Mouse (Mus musculus) liver, embryonic 11.5 days (tissue): ENCODE results near the gene Fstl3. TPM values are rescaled to one million over a fixed set of nuclear protein-coding genes. Genes with fewer than 3 reads are reported as not detected.

Source experiments
- ATAC-seq: fragments of 200-750 bp; cut with Nextera tagmentation; replicated peaks from 2 replicates; pipeline ENCODE4 v1.8.0; 2017; ENCODE audit warnings: moderate number of reproducible peaks, mild to moderate bottlenecking, moderate TSS enrichment, moderate library complexity; ENCODE audit not compliant: low FRiP score
- DNase-seq: peaks from one replicate; pipeline ENCODE4 v3.0.0-alpha.2; 2017; ENCODE audit warnings: low spot score
- H3K27ac ChIP-seq: fragments of 300-500 bp; sonication (generic); 2 replicates; pipeline ENCODE4 v1.5.1; 2014; ENCODE audit warnings: mild to moderate bottlenecking, low read depth, low read length, control low read depth
- H3K27me3 ChIP-seq: fragments of 300-500 bp; sonication (generic); replicated peaks from 2 replicates; pipeline ENCODE4 v1.6.1; 2014; ENCODE audit warnings: low read length, mixed read lengths; ENCODE audit not compliant: control insufficient read depth, insufficient read depth
- H3K36me3 ChIP-seq: fragments of 300-500 bp; sonication (generic); 2 replicates; pipeline ENCODE4 v1.6.1; 2014; ENCODE audit warnings: mild to moderate bottlenecking, low read length, moderate library complexity, mixed read lengths; ENCODE audit not compliant: control insufficient read depth, insufficient read depth
- H3K4me1 ChIP-seq: fragments of 300-500 bp; sonication (generic); replicated peaks from 2 replicates; pipeline ENCODE4 v1.6.1; 2014; ENCODE audit warnings: low read length, mixed read lengths; ENCODE audit not compliant: control insufficient read depth, insufficient read depth
- H3K4me2 ChIP-seq: fragments of 300-500 bp; sonication (generic); 2 replicates; pipeline ENCODE4 v1.6.1; 2014; ENCODE audit warnings: mild to moderate bottlenecking, control low read depth, moderate library complexity
- H3K4me3 ChIP-seq: fragments of 300-500 bp; sonication (generic); 2 replicates; pipeline ENCODE4 v1.5.1; 2014; ENCODE audit warnings: low read depth, low read length, control low read depth
- H3K9ac ChIP-seq: fragments of 300-500 bp; sonication (generic); 2 replicates; pipeline ENCODE4 v1.6.1; 2014; ENCODE audit warnings: low read depth, low read length, control low read depth
- H3K9me3 ChIP-seq: fragments of 300-500 bp; sonication (generic); 2 replicates; pipeline ENCODE4 v1.6.1; 2016; ENCODE audit warnings: low read length, inconsistent platforms, mixed read lengths; ENCODE audit not compliant: control insufficient read depth
- WGBS: fragments of 180-500 bp; shearing (Covaris S2); extraction: QIAGEN DNeasy Blood & Tissue Kit; methylation state at CpG from one replicate; pipeline ENCODE4 v1.1.7; 2014; 5-methylcytosine and 5-hydroxymethylcytosine counted together
- polyA plus RNA-seq: library from polyadenylated mRNA; unstranded; fragments of >200 nt; fragmentation: Nextera tagmentation; extraction: Ambion mirVana; gene quantifications from 2 replicates; pipeline ENCODE4 v1.2.1, GENCODE M21; 2014

The Fstl3 gene
- polyA plus RNA-seq, 1 experiment from 2014 or later: 2.6 TPM

GRCm38 (mm10) chr10:79805636-79806035, 28.6 kb downstream of the Fstl3 start:
- Histone ChIP-seq H3K4me2 (no peak overlapping the region), H3K4me1 (peaks cover 48% of the 10 kb centered on the region), H3K27ac (no peak overlapping the region), H3K4me3 (no peak overlapping the region), H3K9me3 (no peaks in the 10 kb centered on the region), H3K27me3 (no peaks in the 10 kb centered on the region), H3K36me3 (0 out of 2 replicates have a peak, but pooled peaks cover 3% of the 10 kb centered on the region), H3K9ac (no peak overlapping the region)
- no peak; the same call in 1 of the 2 replicates for ATAC-seq
- DNase-seq: no peak
- 42% methylated on average over 11 of the region's 11 CpGs for WGBS

GRCm38 (mm10) chr10:79806331-79806730, 29.3 kb downstream of the Fstl3 start:
- H3K27me3 ChIP-seq: no peaks in the 10 kb centered on the region
- H3K4me1 ChIP-seq: peaks cover 48% of the 10 kb centered on the region
- H3K4me2 ChIP-seq: no peak overlapping the region
- H3K9ac ChIP-seq: no peak overlapping the region
- DNase-seq: no peak
- H3K4me3 ChIP-seq: no peak overlapping the region
- no peak overlapping the region for H3K27ac ChIP-seq
- ATAC-seq: no peak
- 76% methylated on average over 9 of the region's 9 CpGs for WGBS
- H3K36me3 ChIP-seq: 0 out of 2 replicates have a peak, but pooled peaks cover 3% of the 10 kb centered on the region
- no peaks in the 10 kb centered on the region for H3K9me3 ChIP-seq

- Histone ChIP-seq H3K27me3 (no peaks in the 10 kb centered on the region), H3K27ac (no peak overlapping the region; the same call in 1 of the 2 replicates), H3K9ac (no peak overlapping the region), H3K9me3 (no peaks in the 10 kb centered on the region), H3K4me3 (no peak overlapping the region), H3K36me3 (peaks cover 3% of the 10 kb centered on the region; the same call in 1 of the 2 replicates), H3K4me2 (no peak overlapping the region), H3K4me1 (peaks cover 45% of the 10 kb centered on the region)
- DNase-seq: no peak
- peak; percentile 53; the same call in 1 of the 2 replicates for ATAC-seq
- WGBS: 68% methylated on average over 10 of the region's 10 CpGs
Observed at GRCm38 (mm10) chr10:79806972-79807371, 29.9 kb downstream of the Fstl3 start.

GRCm38 (mm10) chr10:79807826-79808225, 30.8 kb downstream of the Fstl3 start:
- no peak overlapping the region for H3K9ac ChIP-seq
- H3K4me2 ChIP-seq: no peak overlapping the region
- no peak for DNase-seq
- H3K36me3 ChIP-seq: peaks cover 3% of the 10 kb centered on the region; the same call in 1 of the 2 replicates
- H3K9me3 ChIP-seq: no peaks in the 10 kb centered on the region
- no peaks in the 10 kb centered on the region for H3K27me3 ChIP-seq
- no peak overlapping the region for H3K27ac ChIP-seq
- ATAC-seq: no peak
- 58% methylated on average over 11 of the region's 11 CpGs for WGBS
- H3K4me3 ChIP-seq: no peak overlapping the region
- H3K4me1 ChIP-seq: peaks cover 36% of the 10 kb centered on the region

- Histone ChIP-seq H3K9ac (no peak overlapping the region), H3K4me3 (no peak overlapping the region), H3K27me3 (no peaks in the 10 kb centered on the region), H3K9me3 (no peaks in the 10 kb centered on the region), H3K4me1 (peaks cover 27% of the 10 kb centered on the region), H3K36me3 (peaks cover 3% of the 10 kb centered on the region; the same call in 1 of the 2 replicates), H3K4me2 (no peak overlapping the region), H3K27ac (no peak overlapping the region)
- WGBS: 84% methylated on average over 11 of the region's 11 CpGs
- DNase-seq (no peak), ATAC-seq (no peak)
Observed at GRCm38 (mm10) chr10:79808728-79809127, 31.7 kb downstream of the Fstl3 start.

GRCm38 (mm10) chr10:79811736-79812637, 34.9 kb downstream of the Fstl3 start:
- no peak overlapping the region for H3K4me2 ChIP-seq
- WGBS: 20% methylated on average over 15 of the region's 15 CpGs
- peaks cover 3% of the 10 kb centered on the region; the same call in 1 of the 2 replicates for H3K36me3 ChIP-seq
- no peak overlapping the region for H3K27ac ChIP-seq
- 0 out of 2 replicates have a peak, but pooled peaks have one; percentile 35 for ATAC-seq
- DNase-seq: peak; percentile 81
- H3K9ac ChIP-seq: no peak overlapping the region
- H3K4me3 ChIP-seq: no peak overlapping the region
- no peaks in the 10 kb centered on the region for H3K9me3 ChIP-seq
- H3K27me3 ChIP-seq: no peaks in the 10 kb centered on the region
- peaks cover 6% of the 10 kb centered on the region for H3K4me1 ChIP-seq

GRCm38 (mm10) chr10:79814271-79814842, 37.3 kb downstream of the Fstl3 start:
- DNase-seq: no peak
- H3K4me1 ChIP-seq: 0 out of 2 replicates have a peak, but pooled peaks cover 2% of the 10 kb centered on the region
- no peaks in the 10 kb centered on the region for H3K27me3 ChIP-seq
- H3K4me2 ChIP-seq: no peak overlapping the region
- no peak overlapping the region for H3K4me3 ChIP-seq
- H3K9me3 ChIP-seq: no peaks in the 10 kb centered on the region
- H3K9ac ChIP-seq: no peak overlapping the region
- H3K36me3 ChIP-seq: no peaks in the 10 kb centered on the region; the same call in 1 of the 2 replicates
- no peak overlapping the region for H3K27ac ChIP-seq
- no peak for ATAC-seq
- WGBS: 76% methylated on average over 5 of the region's 5 CpGs

- DNase-seq (no peak), ATAC-seq (no peak)
- H3K9me3 ChIP-seq: no peaks in the 10 kb centered on the region
- H3K36me3 ChIP-seq: no peaks in the 10 kb centered on the region; the same call in 1 of the 2 replicates
- 0 out of 2 replicates have a peak, but pooled peaks cover 2% of the 10 kb centered on the region for H3K4me1 ChIP-seq
- H3K27me3 ChIP-seq: no peaks in the 10 kb centered on the region
- H3K27ac ChIP-seq: no peak overlapping the region
- 77% methylated on average over 12 of the region's 12 CpGs for WGBS
- no peak overlapping the region for H3K4me2 ChIP-seq
- no peak overlapping the region for H3K9ac ChIP-seq
- H3K4me3 ChIP-seq: no peak overlapping the region
Observed at GRCm38 (mm10) chr10:79815671-79816494, 38.8 kb downstream of the Fstl3 start.
